Mouse (Mus musculus) E14TG2a.4 (cell line): Measurements from ENCODE around the gene Glis1.

ENCODE experiments used
- CTCF ChIP-seq: conservative IDR thresholded peaks from 2 replicates; pipeline ENCODE4 v1.5.1; 2014; ENCODE audit warnings: low read length
- NANOG ChIP-seq: IDR thresholded peaks from 2 replicates; pipeline ENCODE4 v1.6.1; 2014; ENCODE audit warnings: borderline replicate concordance, low read length, mixed read lengths
- POU5F1 ChIP-seq: IDR thresholded peaks from 2 replicates; pipeline ENCODE4 v1.6.1; 2014; ENCODE audit warnings: low read length, borderline replicate concordance

GRCm38 (mm10) chr4:107576742-107577141, 142.4 kb downstream of the Glis1 start:
- no peak for TF ChIP-seq CTCF
- TF ChIP-seq NANOG = no peak
- TF ChIP-seq POU5F1 = no peak
